Mouse (Mus musculus): ENCODE measurements around the gene Rangap1. TPM values are rescaled to one million over a fixed set of nuclear protein-coding genes. Genes with fewer than 3 reads are reported as not detected.
"Not testable (repeated sequence)": the region's sequence is repeated elsewhere in the genome, so short reads cannot be mapped to it uniquely, and the experiment has no call there.

The Rangap1 gene
- polyA plus RNA-seq, 1 experiment from 2014 or later, result 17.9 TPM

GRCm38 (mm10) chr15:81753669-81754068 is 8.3 kb upstream of the Rangap1 start:
- Histone ChIP-seq H3K9me3 (ENCODE audit: low read length) (no peaks in the 10 kb centered on the region), H3K27ac (ENCODE audit: low read length) (no peak overlapping the region), H3K9ac (replicated peaks; ENCODE audit: low read depth) (no peak overlapping the region), H3K36me3 (ENCODE audit: insufficient read depth, low read length) (no peaks in the 10 kb centered on the region), H3K4me3 (ENCODE audit: low read depth, low read length) (no peak overlapping the region), H3K27me3 (replicated peaks; ENCODE audit: insufficient read depth, low read length) (no peaks in the 10 kb centered on the region), H3K4me2 (replicated peaks; ENCODE audit: low read depth, low read length) (no peak overlapping the region), H3K4me1 (ENCODE audit: insufficient read depth, low read depth, low read length) (no peaks in the 10 kb centered on the region)
- ATAC-seq, result no peak
- WGBS, result 92% methylated on average over 9 of the region's 9 CpGs
- DNase-seq (ENCODE audit: low spot score), result no peak
- TF ChIP-seq EP300 (IDR thresholded peaks at IDR 0.05) (no peak), CTCF (IDR thresholded peaks at IDR 0.05) (no peak)

DNA sequence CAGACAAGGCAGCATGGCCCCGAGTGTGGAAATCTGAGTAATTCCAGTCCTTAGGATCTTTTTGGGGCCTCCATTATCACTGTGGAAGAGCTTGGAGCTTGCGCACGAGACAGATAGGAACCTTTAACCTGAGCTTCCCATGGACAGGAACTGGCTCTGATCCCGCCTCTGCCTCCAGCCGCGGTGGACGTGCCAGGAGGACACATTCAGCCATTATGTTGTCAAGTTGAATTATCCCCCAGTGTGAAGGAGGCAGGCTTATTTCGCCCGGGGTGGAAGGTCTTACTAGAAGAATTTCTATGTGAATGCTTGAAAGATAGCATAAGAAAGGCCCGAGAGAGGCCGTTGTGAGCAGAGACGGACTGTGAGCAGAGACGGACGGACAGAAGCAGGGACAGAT is 4.4 kb upstream of the Rangap1 start:
- Histone ChIP-seq H3K27me3 (replicated peaks; ENCODE audit: insufficient read depth, low read length) (no peaks in the 10 kb centered on the region), H3K36me3 (ENCODE audit: insufficient read depth, low read length) (no peaks in the 10 kb centered on the region), H3K4me2 (replicated peaks; ENCODE audit: low read depth, low read length) (no peak overlapping the region), H3K4me1 (ENCODE audit: insufficient read depth, low read depth, low read length) (0 out of 2 replicates have a peak, but pooled peaks cover 4% of the 10 kb centered on the region), H3K27ac (ENCODE audit: low read length) (no peak overlapping the region), H3K9ac (replicated peaks; ENCODE audit: low read depth) (no peak overlapping the region), H3K9me3 (ENCODE audit: low read length) (no peaks in the 10 kb centered on the region), H3K4me3 (ENCODE audit: low read depth, low read length) (no peak overlapping the region)
- no peak for DNase-seq (ENCODE audit: low spot score)
- no peak for ATAC-seq
- TF ChIP-seq CTCF (IDR thresholded peaks at IDR 0.05), result no peak
- no peak for TF ChIP-seq EP300 (IDR thresholded peaks at IDR 0.05)
- WGBS, result 58% methylated on average over 14 of the region's 14 CpGs

DNA sequence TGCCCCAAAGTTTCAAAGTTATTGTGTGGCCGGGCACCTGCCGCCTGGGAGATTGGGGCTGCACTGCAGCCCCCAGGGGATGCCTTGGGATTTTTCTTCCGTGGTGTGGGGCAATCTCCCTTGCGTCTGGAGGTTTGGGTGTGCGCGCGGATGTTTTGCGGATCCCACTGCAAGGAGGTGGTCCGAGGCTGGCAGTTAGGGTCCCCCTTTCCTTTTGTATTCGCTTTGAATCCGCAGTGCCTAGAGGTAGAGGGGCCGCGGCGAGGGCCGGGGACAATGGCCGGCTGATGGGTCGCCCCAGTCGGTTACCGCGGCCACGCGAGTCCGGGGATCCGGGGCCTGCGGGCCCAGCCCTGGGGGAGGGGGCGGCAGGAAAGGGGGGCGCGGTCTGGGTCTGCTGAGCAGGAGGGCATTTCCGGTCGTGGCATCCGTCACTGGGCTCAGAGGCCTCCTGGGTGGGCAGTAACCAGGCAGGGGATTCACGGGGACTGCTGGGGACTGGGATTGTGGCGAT is 328 bp upstream of the Rangap1 start:
- 2% methylated on average over 31 of the region's 33 CpGs for WGBS
- Histone ChIP-seq H3K4me1 (ENCODE audit: insufficient read depth, low read depth, low read length) (0 out of 2 replicates have a peak, but pooled peaks cover 4% of the 10 kb centered on the region), H3K4me2 (replicated peaks; ENCODE audit: low read depth, low read length) (peak overlapping the region; percentile 90), H3K4me3 (ENCODE audit: low read depth, low read length) (peak overlapping the region; percentile 99), H3K9ac (replicated peaks; ENCODE audit: low read depth) (peak overlapping the region; percentile 97), H3K9me3 (ENCODE audit: low read length) (no peaks in the 10 kb centered on the region), H3K27me3 (replicated peaks; ENCODE audit: insufficient read depth, low read length) (no peaks in the 10 kb centered on the region), H3K36me3 (ENCODE audit: insufficient read depth, low read length) (no peaks in the 10 kb centered on the region), H3K27ac (ENCODE audit: low read length) (peak overlapping the region; percentile 94)
- no peak for TF ChIP-seq EP300 (IDR thresholded peaks at IDR 0.05)
- 0 out of 2 replicates have a peak, but pooled peaks have one; percentile 2 for TF ChIP-seq CTCF (IDR thresholded peaks at IDR 0.05)
- DNase-seq (ENCODE audit: low spot score), result peak; percentile 76
- ATAC-seq, result peak; percentile 83

GRCm38 (mm10) chr15:81742368-81742767 is 3.0 kb downstream of the Rangap1 start:
- H3K36me3 ChIP-seq (ENCODE audit: insufficient read depth, low read length); H3K4me2 ChIP-seq (replicated peaks; ENCODE audit: low read depth, low read length); ATAC-seq; H3K4me3 ChIP-seq (ENCODE audit: low read depth, low read length); H3K4me1 ChIP-seq (ENCODE audit: insufficient read depth, low read depth, low read length); H3K27me3 ChIP-seq (replicated peaks; ENCODE audit: insufficient read depth, low read length); H3K9me3 ChIP-seq (ENCODE audit: low read length); H3K9ac ChIP-seq (replicated peaks; ENCODE audit: low read depth); DNase-seq (ENCODE audit: low spot score); H3K27ac ChIP-seq (ENCODE audit: low read length): not testable (repeated sequence)
- WGBS, result 10% methylated on average over 1 of the region's 2 CpGs
- peak; percentile 36 for TF ChIP-seq CTCF (IDR thresholded peaks at IDR 0.05)

DNA sequence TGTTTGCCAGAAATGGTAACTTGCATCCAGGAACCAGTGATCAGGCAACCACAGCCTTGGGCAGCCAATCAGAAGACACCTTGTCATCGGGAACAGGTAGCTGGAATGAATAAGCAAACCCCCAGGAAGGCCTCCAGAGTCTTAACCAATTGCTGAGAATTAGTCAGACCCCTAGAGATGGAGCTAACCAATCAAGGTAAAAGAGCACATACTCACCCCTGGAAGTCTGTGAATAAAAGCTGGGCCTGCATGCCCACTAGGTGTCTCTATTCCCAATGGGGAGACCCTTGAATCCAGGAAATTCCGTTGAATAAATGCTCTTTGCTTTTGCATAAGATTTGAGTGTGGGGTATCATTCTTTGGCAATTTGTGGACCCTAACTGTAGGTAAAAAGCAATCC is 5.4 kb downstream of the Rangap1 start:
- no peak overlapping the region for H3K9ac ChIP-seq (replicated peaks; ENCODE audit: low read depth)
- ATAC-seq, result peak; percentile 38; the same call in 1 of the 2 replicates
- 6% methylated on average over 2 of the region's 2 CpGs for WGBS
- H3K36me3 ChIP-seq (ENCODE audit: insufficient read depth, low read length), result no peaks in the 10 kb centered on the region
- no peak overlapping the region for H3K4me3 ChIP-seq (ENCODE audit: low read depth, low read length)
- H3K4me2 ChIP-seq (replicated peaks; ENCODE audit: low read depth, low read length), result no peak overlapping the region
- H3K9me3 ChIP-seq (ENCODE audit: low read length), result no peaks in the 10 kb centered on the region
- H3K27me3 ChIP-seq (replicated peaks; ENCODE audit: insufficient read depth, low read length), result no peaks in the 10 kb centered on the region
- peak; percentile 64 for TF ChIP-seq CTCF (IDR thresholded peaks at IDR 0.05)
- no peak for TF ChIP-seq EP300 (IDR thresholded peaks at IDR 0.05)
- peak; percentile 65 for DNase-seq (ENCODE audit: low spot score)
- no peak overlapping the region for H3K27ac ChIP-seq (ENCODE audit: low read length)
- H3K4me1 ChIP-seq (ENCODE audit: insufficient read depth, low read depth, low read length), result no peaks in the 10 kb centered on the region

DNA sequence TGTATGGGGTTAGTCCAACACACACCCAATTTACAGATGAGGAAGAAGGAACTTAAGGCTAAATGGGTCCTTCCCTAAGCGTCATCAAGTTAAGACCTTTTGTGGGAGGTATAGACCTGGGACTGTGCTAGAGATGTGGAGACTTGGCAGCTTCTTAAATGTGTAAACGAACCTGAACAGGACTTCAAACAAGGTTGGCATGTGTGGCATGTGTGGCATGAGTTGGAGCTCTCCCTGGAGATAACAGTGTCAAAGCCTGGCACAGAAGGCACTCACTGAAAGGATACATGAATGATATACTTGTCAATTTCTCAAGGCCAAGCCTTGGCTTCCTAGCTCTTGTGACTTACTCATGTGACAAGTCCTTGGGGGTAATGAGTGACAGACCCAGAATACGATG is 6.0 kb downstream of the Rangap1 start:
- no peak overlapping the region for H3K9ac ChIP-seq (replicated peaks; ENCODE audit: low read depth)
- 45% methylated on average over 3 of the region's 3 CpGs for WGBS
- H3K27me3 ChIP-seq (replicated peaks; ENCODE audit: insufficient read depth, low read length), result no peaks in the 10 kb centered on the region
- no peaks in the 10 kb centered on the region for H3K36me3 ChIP-seq (ENCODE audit: insufficient read depth, low read length)
- 0 out of 2 replicates have a peak overlapping the region, but pooled peaks have one; percentile 6 for H3K27ac ChIP-seq (ENCODE audit: low read length)
- peak; percentile 92 for ATAC-seq
- no peaks in the 10 kb centered on the region for H3K9me3 ChIP-seq (ENCODE audit: low read length)
- no peak for TF ChIP-seq CTCF (IDR thresholded peaks at IDR 0.05)
- TF ChIP-seq EP300 (IDR thresholded peaks at IDR 0.05), result peak; percentile 82
- H3K4me1 ChIP-seq (ENCODE audit: insufficient read depth, low read depth, low read length), result no peaks in the 10 kb centered on the region
- peak; percentile 68 for DNase-seq (ENCODE audit: low spot score)
- no peak overlapping the region for H3K4me2 ChIP-seq (replicated peaks; ENCODE audit: low read depth, low read length)
- H3K4me3 ChIP-seq (ENCODE audit: low read depth, low read length), result no peak overlapping the region

DNA sequence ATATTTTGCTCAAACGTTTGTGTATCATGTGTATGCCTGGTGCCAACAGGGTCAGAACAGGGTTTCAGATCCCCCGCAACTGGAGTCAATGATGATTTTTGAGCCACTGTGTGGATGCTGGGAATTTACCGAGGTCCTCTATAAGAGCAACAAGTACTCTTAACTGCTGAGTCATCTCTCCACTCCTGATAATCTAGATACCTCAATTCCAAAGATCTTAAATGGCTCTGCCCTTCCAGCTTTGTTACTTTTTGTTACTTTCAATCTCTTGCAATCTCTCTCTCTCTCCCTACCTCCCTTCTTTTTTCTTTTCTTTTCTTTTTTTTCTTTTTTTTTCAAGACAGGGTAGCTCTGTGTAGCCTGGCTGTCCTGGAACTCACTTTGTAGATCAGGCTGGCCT is 10.3 kb downstream of the Rangap1 start:
- H3K4me1 ChIP-seq (ENCODE audit: insufficient read depth, low read depth, low read length), result no peaks in the 10 kb centered on the region
- no peaks in the 10 kb centered on the region for H3K9me3 ChIP-seq (ENCODE audit: low read length)
- ATAC-seq (no peak), DNase-seq (ENCODE audit: low spot score) (no peak)
- no peak overlapping the region for H3K4me3 ChIP-seq (ENCODE audit: low read depth, low read length)
- no peaks in the 10 kb centered on the region for H3K27me3 ChIP-seq (replicated peaks; ENCODE audit: insufficient read depth, low read length)
- WGBS, result 37% methylated on average over 3 of the region's 3 CpGs
- H3K9ac ChIP-seq (replicated peaks; ENCODE audit: low read depth), result no peak overlapping the region
- H3K4me2 ChIP-seq (replicated peaks; ENCODE audit: low read depth, low read length), result no peak overlapping the region
- no peak overlapping the region for H3K27ac ChIP-seq (ENCODE audit: low read length)
- no peak for TF ChIP-seq CTCF (IDR thresholded peaks at IDR 0.05)
- TF ChIP-seq EP300 (IDR thresholded peaks at IDR 0.05), result no peak
- no peaks in the 10 kb centered on the region for H3K36me3 ChIP-seq (ENCODE audit: insufficient read depth, low read length)

Measured in lung, postnatal 0 days (tissue).